Mouse (Mus musculus): ENCODE measurements around the gene Hist1h2br.

GRCm38 (mm10) chr13:21855146-21855545 is 21.6 kb downstream of the Hist1h2br start:
- no peak for TF ChIP-seq CTCF (IDR thresholded peaks at IDR 0.05; ENCODE audit: borderline replicate concordance, insufficient read depth, low read depth, low read length)
- TF ChIP-seq POLR2A (IDR thresholded peaks at IDR 0.05; ENCODE audit: borderline replicate concordance, insufficient read depth, low read length), result no peak

All from cerebellum, adult 2 months (tissue).